Mouse (Mus musculus) embryonic facial prominence, embryonic 12.5 days (tissue): ENCODE data around the gene Gpr162. TPM values are rescaled to one million over a fixed set of nuclear protein-coding genes. Genes with fewer than 3 reads are reported as not detected.

Experiments used
- polyA plus RNA-seq: library from polyadenylated mRNA; unstranded; fragments of >200 nt; fragmentation: Nextera tagmentation; extraction: Ambion mirVana; gene quantifications from 2 replicates; pipeline ENCODE4 v1.2.1, GENCODE M21; 2016

The Gpr162 gene
- polyA plus RNA-seq, 1 experiment from 2014 or later, result 3.4 TPM

Other genes starting within 250 kb of the Gpr162 start
- not detected in 2 replicates for gene C1s2, start 227.9 kb downstream of the Gpr162 start, polyA plus RNA-seq
- gene Lpcat3, start 201.0 kb downstream of the Gpr162 start, polyA plus RNA-seq, result 46.0 and 49.1 TPM in 2 replicates
- 192 and 199 TPM in 2 replicates for gene Emg1, start 151.8 kb downstream of the Gpr162 start, polyA plus RNA-seq
- gene Phb2, start 151.6 kb downstream of the Gpr162 start, polyA plus RNA-seq, result 359 and 370 TPM in 2 replicates
- gene Ptpn6, start 125.3 kb downstream of the Gpr162 start, polyA plus RNA-seq, result 6.7 TPM in 2 replicates
- gene Grcc10, start 122.6 kb downstream of the Gpr162 start, polyA plus RNA-seq, result 498 and 530 TPM in 2 replicates
- not detected in 2 replicates for gene Gm45234, start 108.0 kb downstream of the Gpr162 start, polyA plus RNA-seq
- gene Atn1, start 107.5 kb downstream of the Gpr162 start, polyA plus RNA-seq, result 20.1 and 20.5 TPM in 2 replicates
- 9.7 and 10.2 TPM in 2 replicates for gene Eno2, start 94.3 kb downstream of the Gpr162 start, polyA plus RNA-seq
- gene Lrrc23, start 84.3 kb downstream of the Gpr162 start, polyA plus RNA-seq, result 0.59 and 1.0 TPM in 2 replicates
- 7.8 and 10.5 TPM in 2 replicates for gene Spsb2, start 55.3 kb downstream of the Gpr162 start, polyA plus RNA-seq
- gene Tpi1, start 49.7 kb downstream of the Gpr162 start, polyA plus RNA-seq, result 615 and 621 TPM in 2 replicates
- gene Usp5, start 34.5 kb downstream of the Gpr162 start, polyA plus RNA-seq, result 191 and 197 TPM in 2 replicates
- gene Cdca3, start 34.4 kb downstream of the Gpr162 start, polyA plus RNA-seq, result 157 and 166 TPM in 2 replicates
- gene Gnb3, start 23.7 kb downstream of the Gpr162 start, polyA plus RNA-seq, result 0.58 and 1.0 TPM in 2 replicates
- gene P3h3, start 6.2 kb downstream of the Gpr162 start, polyA plus RNA-seq, result 61.7 and 68.9 TPM in 2 replicates
- 0.09 and 0.39 TPM in 2 replicates for gene Cd4, start 24.2 kb upstream of the Gpr162 start, polyA plus RNA-seq
- 3.1 and 4.1 TPM in 2 replicates for gene Lag3, start 47.7 kb upstream of the Gpr162 start, polyA plus RNA-seq
- gene Ptms, start 56.1 kb upstream of the Gpr162 start, polyA plus RNA-seq, result 390 and 395 TPM in 2 replicates
- gene Mlf2, start 67.4 kb upstream of the Gpr162 start, polyA plus RNA-seq, result 419 and 427 TPM in 2 replicates
- 119 and 121 TPM in 2 replicates for gene Cops7a, start 101.6 kb upstream of the Gpr162 start, polyA plus RNA-seq
- gene Pianp, start 132.7 kb upstream of the Gpr162 start, polyA plus RNA-seq, result 5.5 and 6.2 TPM in 2 replicates
- 22.3 and 24.4 TPM in 2 replicates for gene Zfp384, start 145.2 kb upstream of the Gpr162 start, polyA plus RNA-seq
- 165 and 176 TPM in 2 replicates for gene Ing4, start 175.8 kb upstream of the Gpr162 start, polyA plus RNA-seq
- 17.6 and 21.0 TPM in 2 replicates for gene Acrbp, start 185.7 kb upstream of the Gpr162 start, polyA plus RNA-seq
- gene Lpar5, start 203.9 kb upstream of the Gpr162 start, polyA plus RNA-seq, result 0.53 and 0.61 TPM in 2 replicates
- 90.0 and 104 TPM in 2 replicates for gene Chd4, start 232.0 kb upstream of the Gpr162 start, polyA plus RNA-seq